Mouse (Mus musculus) neural tube, embryonic 10.5 days (tissue): ENCODE measurements around the gene Zfp599.
A peak's percentile ranks its signal among the peaks of the same experiment; 100 is the strongest.
"Not testable (repeated sequence)": the region's sequence is repeated elsewhere in the genome, so short reads cannot be mapped to it uniquely, and the experiment has no call there.

Source experiments
- DNase-seq: peaks from one replicate; pipeline ENCODE4 v3.0.0-alpha.2; 2017; ENCODE audit warnings: low spot score; ENCODE audit errors: extremely low spot score

Zfp599 gene

GRCm38 (mm10) chr9:22259184-22260091 lies at the start of gene Zfp599:
Zfp599 (minus strand) TSS chr9:22259895.
- DNase-seq = peak; percentile 77

GRCm38 (mm10) chr9:22307920-22308262 lies 48.2 kb upstream of the Zfp599 start:
- DNase-seq = not testable (repeated sequence)

GRCm38 (mm10) chr9:22307156-22307919 lies 47.6 kb upstream of the Zfp599 start, which contains the start of gene Zfp810:
Zfp810 (minus strand) TSS chr9:22307648.
- peak; percentile 93 for DNase-seq

GRCm38 (mm10) chr9:22306726-22307125 lies 47.0 kb upstream of the Zfp599 start:
- DNase-seq = peak; percentile 42

GRCm38 (mm10) chr9:22302199-22302598 lies 42.5 kb upstream of the Zfp599 start:
- DNase-seq = no peak

- DNase-seq = no peak
Measured at GRCm38 (mm10) chr9:22278733-22279132, 19.0 kb upstream of the Zfp599 start.

- DNase-seq = no peak
Measured at GRCm38 (mm10) chr9:22268886-22269285, 9.2 kb upstream of the Zfp599 start.

GRCm38 (mm10) chr9:22262611-22263010 lies 2.9 kb upstream of the Zfp599 start:
- no peak for DNase-seq

- DNase-seq = no peak
Measured at GRCm38 (mm10) chr9:22261594-22261993, 1.9 kb upstream of the Zfp599 start.

- DNase-seq = no peak
Measured at GRCm38 (mm10) chr9:22260092-22260422, 362 bp upstream of the Zfp599 start.

GRCm38 (mm10) chr9:22258784-22259183 lies 911 bp downstream of the Zfp599 start:
- DNase-seq = no peak

GRCm38 (mm10) chr9:22256579-22256978 lies 3.1 kb downstream of the Zfp599 start:
- no peak for DNase-seq

GRCm38 (mm10) chr9:22244242-22244641 lies 15.5 kb downstream of the Zfp599 start:
- no peak for DNase-seq

GRCm38 (mm10) chr9:22240001-22240400 lies 19.7 kb downstream of the Zfp599 start:
- DNase-seq = no peak

- no peak for DNase-seq
Measured at GRCm38 (mm10) chr9:22230556-22230955, 29.1 kb downstream of the Zfp599 start.

GRCm38 (mm10) chr9:22230061-22230460 lies 29.6 kb downstream of the Zfp599 start:
- DNase-seq = no peak

GRCm38 (mm10) chr9:22229386-22230026 lies 30.2 kb downstream of the Zfp599 start:
- no peak for DNase-seq

GRCm38 (mm10) chr9:22226846-22227245 lies 32.8 kb downstream of the Zfp599 start:
- DNase-seq = no peak

GRCm38 (mm10) chr9:22226389-22226673 lies 33.4 kb downstream of the Zfp599 start:
- DNase-seq = not testable (repeated sequence)

- DNase-seq = peak; percentile 95
Measured at GRCm38 (mm10) chr9:22225581-22226388, 33.9 kb downstream of the Zfp599 start, which contains the start of gene Zfp809. Zfp809 (plus strand) TSS chr9:22225714.
